Mouse (Mus musculus) hindbrain, embryonic 12.5 days (tissue): Measurements from ENCODE around the gene Fgfr1op. TPM values are rescaled to one million over a fixed set of nuclear protein-coding genes. Genes with fewer than 3 reads are reported as not detected.
"Not testable (repeated sequence)": the region's sequence is repeated elsewhere in the genome, so short reads cannot be mapped to it uniquely, and the experiment has no call there.

Source experiments
- ATAC-seq: fragments of 200-750 bp; cut with Nextera tagmentation; 2 replicates; pipeline ENCODE4 v1.8.0; 2017; ENCODE audit warnings: moderate TSS enrichment; ENCODE audit not compliant: low FRiP score
- H3K27ac ChIP-seq: fragments of 300-500 bp; sonication (generic); 2 replicates; pipeline ENCODE4 v1.5.1; 2016; ENCODE audit warnings: mild to moderate bottlenecking
- H3K27me3 ChIP-seq: fragments of 300-500 bp; sonication (generic); 2 replicates; pipeline ENCODE4 v1.6.1; 2016; ENCODE audit warnings: mild to moderate bottlenecking
- H3K36me3 ChIP-seq: fragments of 300-500 bp; sonication (generic); 2 replicates; pipeline ENCODE4 v1.6.1; 2016; ENCODE audit warnings: mild to moderate bottlenecking
- H3K4me1 ChIP-seq: fragments of 300-500 bp; sonication (generic); 2 replicates; pipeline ENCODE4 v1.6.1; 2016
- H3K4me2 ChIP-seq: fragments of 300-500 bp; sonication (generic); replicated peaks from 2 replicates; pipeline ENCODE4 v1.6.1; 2016; ENCODE audit warnings: mild to moderate bottlenecking
- H3K4me3 ChIP-seq: fragments of 300-500 bp; sonication (generic); 2 replicates; pipeline ENCODE4 v1.5.1; 2016; ENCODE audit warnings: mild to moderate bottlenecking
- H3K9ac ChIP-seq: fragments of 300-500 bp; sonication (generic); 2 replicates; pipeline ENCODE4 v1.6.1; 2016; ENCODE audit warnings: mild to moderate bottlenecking, moderate library complexity
- H3K9me3 ChIP-seq: fragments of 300-500 bp; sonication (generic); replicated peaks from 2 replicates; pipeline ENCODE4 v1.6.1; 2016; ENCODE audit warnings: mild to moderate bottlenecking
- WGBS: fragments of 180-500 bp; shearing (Covaris S2); methylation state at CpG from one replicate; pipeline ENCODE4 v1.1.7; 2016; 5-methylcytosine and 5-hydroxymethylcytosine counted together
- polyA plus RNA-seq: library from polyadenylated mRNA; unstranded; fragments of >200 nt; fragmentation: Nextera tagmentation; extraction: Ambion mirVana; gene quantifications from 2 replicates; pipeline ENCODE4 v1.2.1, GENCODE M21; 2016

The Fgfr1op gene
- polyA plus RNA-seq, 1 experiment from 2014 or later: 34.6 TPM

GRCm38 (mm10) chr17:8147439-8148316 lies 17.6 kb upstream of the Fgfr1op start, which contains the start of the genes Gm49673 and Rnaset2a:
Gene Gm49673 (minus strand): TSS chr17:8147788.
Gene Rnaset2a (minus strand): TSS chr17:8148097.
- not testable (repeated sequence) for H3K36me3 ChIP-seq, H3K27me3 ChIP-seq, H3K4me1 ChIP-seq, H3K9me3 ChIP-seq, H3K27ac ChIP-seq
- H3K4me2 ChIP-seq: peak within 1 kb of the TSS; percentile 53
- H3K9ac ChIP-seq: peak within 1 kb of the TSS; percentile 63
- peak; percentile 98 for ATAC-seq
- WGBS: 1% methylated on average over 47 of the region's 67 CpGs
- H3K4me3 ChIP-seq: peak within 1 kb of the TSS; percentile 49

- not testable (repeated sequence) for H3K4me2 ChIP-seq, ATAC-seq, H3K4me3 ChIP-seq, H3K36me3 ChIP-seq, H3K4me1 ChIP-seq, H3K27me3 ChIP-seq, H3K27ac ChIP-seq, H3K9ac ChIP-seq, H3K9me3 ChIP-seq
- WGBS: 85% methylated on average over 6 of the region's 7 CpGs
Observed at GRCm38 (mm10) chr17:8155010-8155409, 10.3 kb upstream of the Fgfr1op start.

GRCm38 (mm10) chr17:8155982-8156381 lies 9.3 kb upstream of the Fgfr1op start:
- WGBS: 83% methylated on average over 1 of the region's 8 CpGs
- H3K4me2 ChIP-seq, ATAC-seq, H3K36me3 ChIP-seq, H3K27me3 ChIP-seq, H3K27ac ChIP-seq, H3K4me3 ChIP-seq, H3K9me3 ChIP-seq, H3K4me1 ChIP-seq, H3K9ac ChIP-seq: not testable (repeated sequence)

GRCm38 (mm10) chr17:8158627-8159026 lies 6.7 kb upstream of the Fgfr1op start:
- no CpG with 5 or more reads among the region's 1 CpGs for WGBS
- ATAC-seq: not testable (repeated sequence)

GRCm38 (mm10) chr17:8160969-8161368 lies 4.3 kb upstream of the Fgfr1op start:
- H3K27me3 ChIP-seq, H3K4me2 ChIP-seq, ATAC-seq, H3K4me1 ChIP-seq, H3K27ac ChIP-seq, H3K9me3 ChIP-seq, H3K36me3 ChIP-seq, H3K9ac ChIP-seq, H3K4me3 ChIP-seq: not testable (repeated sequence)
- WGBS: 48% methylated on average over 3 of the region's 3 CpGs

More at GRCm38 (mm10) chr17:8158627-8159026, 6.7 kb upstream of the Fgfr1op start:
- not testable (repeated sequence) for H3K4me3 ChIP-seq, H3K4me2 ChIP-seq, H3K9ac ChIP-seq, H3K36me3 ChIP-seq, H3K27ac ChIP-seq, H3K27me3 ChIP-seq, H3K4me1 ChIP-seq, H3K9me3 ChIP-seq

GRCm38 (mm10) chr17:8165608-8165945 lies 276 bp downstream of the Fgfr1op start:
- peak overlapping the region; percentile 53 for H3K4me3 ChIP-seq
- H3K9ac ChIP-seq: peak overlapping the region; percentile 66
- H3K27ac ChIP-seq: 0 out of 2 replicates have a peak overlapping the region, but pooled peaks have one; percentile 35
- H3K4me2 ChIP-seq: peak overlapping the region; percentile 51
- not testable (repeated sequence) for ATAC-seq, H3K4me1 ChIP-seq, H3K9me3 ChIP-seq, H3K27me3 ChIP-seq
- under 1% methylated on average over 38 of the region's 42 CpGs for WGBS
- H3K36me3 ChIP-seq: peaks cover 11% of the 10 kb centered on the region

GRCm38 (mm10) chr17:8165977-8166376 lies 676 bp downstream of the Fgfr1op start:
- H3K9ac ChIP-seq, H3K4me1 ChIP-seq, ATAC-seq, H3K9me3 ChIP-seq, H3K27me3 ChIP-seq, H3K27ac ChIP-seq: not testable (repeated sequence)
- Histone ChIP-seq H3K4me3 (peak overlapping the region; percentile 53), H3K36me3 (peaks cover 13% of the 10 kb centered on the region), H3K4me2 (peak overlapping the region; percentile 51)
- 1% methylated on average over 11 of the region's 11 CpGs for WGBS

- H3K27me3 ChIP-seq, H3K9me3 ChIP-seq, H3K9ac ChIP-seq, H3K27ac ChIP-seq, ATAC-seq, H3K4me1 ChIP-seq: not testable (repeated sequence)
- Histone ChIP-seq H3K36me3 (peaks cover 16% of the 10 kb centered on the region), H3K4me3 (peak overlapping the region; percentile 53; the same call in 1 of the 2 replicates), H3K4me2 (peak overlapping the region; percentile 51)
- WGBS: 29% methylated on average over 2 of the region's 3 CpGs
Observed at GRCm38 (mm10) chr17:8166454-8166853, 1.2 kb downstream of the Fgfr1op start.

- H3K4me2 ChIP-seq, H3K27ac ChIP-seq, H3K9ac ChIP-seq, H3K9me3 ChIP-seq, H3K4me1 ChIP-seq, H3K4me3 ChIP-seq, ATAC-seq, H3K27me3 ChIP-seq: not testable (repeated sequence)
- 92% methylated on average over 7 of the region's 8 CpGs for WGBS
- H3K36me3 ChIP-seq: peaks cover 25% of the 10 kb centered on the region
Observed at GRCm38 (mm10) chr17:8167436-8167835, 2.1 kb downstream of the Fgfr1op start.

- Histone ChIP-seq H3K9ac (no peak overlapping the region), H3K4me2 (no peak overlapping the region), H3K27ac (no peak overlapping the region), H3K36me3 (peaks cover 50% of the 10 kb centered on the region), H3K4me1 (no peaks in the 10 kb centered on the region), H3K4me3 (no peak overlapping the region), H3K27me3 (no peaks in the 10 kb centered on the region), H3K9me3 (no peaks in the 10 kb centered on the region)
- 91% methylated on average over 7 of the region's 7 CpGs for WGBS
- no peak for ATAC-seq
Observed at GRCm38 (mm10) chr17:8170331-8170730, 5.0 kb downstream of the Fgfr1op start.

GRCm38 (mm10) chr17:8171081-8171480 lies 5.8 kb downstream of the Fgfr1op start:
- ATAC-seq: no peak
- H3K27me3 ChIP-seq: no peaks in the 10 kb centered on the region
- no peaks in the 10 kb centered on the region for H3K9me3 ChIP-seq
- H3K27ac ChIP-seq: no peak overlapping the region
- H3K36me3 ChIP-seq: peaks cover 57% of the 10 kb centered on the region
- H3K4me1 ChIP-seq: no peaks in the 10 kb centered on the region
- no peak overlapping the region for H3K4me3 ChIP-seq
- no peak overlapping the region for H3K9ac ChIP-seq
- H3K4me2 ChIP-seq: no peak overlapping the region
- WGBS: 70% methylated on average over 4 of the region's 4 CpGs

GRCm38 (mm10) chr17:8177090-8177489 lies 11.8 kb downstream of the Fgfr1op start:
- H3K9me3 ChIP-seq: no peaks in the 10 kb centered on the region
- peaks cover 60% of the 10 kb centered on the region for H3K36me3 ChIP-seq
- H3K27me3 ChIP-seq: no peaks in the 10 kb centered on the region
- no peak for ATAC-seq
- 66% methylated on average over 5 of the region's 5 CpGs for WGBS
- H3K4me2 ChIP-seq: no peak overlapping the region
- H3K9ac ChIP-seq: no peak overlapping the region
- no peak overlapping the region for H3K27ac ChIP-seq
- H3K4me3 ChIP-seq: no peak overlapping the region
- H3K4me1 ChIP-seq: peaks cover 4% of the 10 kb centered on the region

GRCm38 (mm10) chr17:8183815-8184214 lies 18.5 kb downstream of the Fgfr1op start:
- no peak for ATAC-seq
- peaks cover 58% of the 10 kb centered on the region for H3K36me3 ChIP-seq
- no peaks in the 10 kb centered on the region for H3K9me3 ChIP-seq
- H3K27me3 ChIP-seq: no peaks in the 10 kb centered on the region
- H3K4me2 ChIP-seq: no peak overlapping the region
- no peaks in the 10 kb centered on the region for H3K4me1 ChIP-seq
- no peak overlapping the region for H3K9ac ChIP-seq
- no peak overlapping the region for H3K4me3 ChIP-seq
- H3K27ac ChIP-seq: no peak overlapping the region
- 93% methylated on average over 5 of the region's 5 CpGs for WGBS
